Mouse (Mus musculus): ENCODE measurements around the gene Metap2. TPM values are rescaled to one million over a fixed set of nuclear protein-coding genes. Genes with fewer than 3 reads are reported as not detected.
"Not testable (repeated sequence)": the region's sequence is repeated elsewhere in the genome, so short reads cannot be mapped to it uniquely, and the experiment has no call there.

Gene Metap2
- polyA plus RNA-seq, 1 experiment from 2014 or later = 166 TPM

DNA sequence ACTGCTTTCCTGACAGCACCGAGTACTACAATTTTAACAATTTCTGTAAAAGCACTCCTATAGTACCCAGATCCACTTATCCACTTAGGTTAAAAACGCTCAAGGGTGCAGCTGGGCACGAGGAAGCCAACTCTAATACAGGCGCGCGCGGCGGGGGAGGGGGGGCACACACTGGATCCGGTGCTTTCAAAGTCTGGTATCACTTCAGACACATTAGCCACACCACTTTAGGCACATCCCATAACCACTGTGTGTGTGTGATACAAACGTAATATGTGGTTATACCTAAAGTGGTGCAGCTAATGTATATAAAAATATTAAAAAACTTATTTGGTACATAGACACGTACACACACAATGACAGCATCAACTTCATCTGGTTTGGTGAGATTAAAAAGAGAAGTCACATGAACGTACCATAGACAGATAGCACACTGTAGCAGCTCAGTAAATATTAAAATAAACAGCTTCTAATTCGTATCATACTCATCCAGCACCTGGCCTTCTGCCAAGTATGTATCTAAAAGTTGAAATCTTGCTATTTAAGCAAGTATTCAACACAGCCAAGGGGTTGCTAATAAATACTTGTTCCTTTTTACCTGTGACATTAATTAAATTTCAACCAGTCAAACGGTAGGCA lies 10.9 kb downstream of the Metap2 start:
- H3K4me1 ChIP-seq = peaks cover 21% of the 10 kb centered on the region

DNA sequence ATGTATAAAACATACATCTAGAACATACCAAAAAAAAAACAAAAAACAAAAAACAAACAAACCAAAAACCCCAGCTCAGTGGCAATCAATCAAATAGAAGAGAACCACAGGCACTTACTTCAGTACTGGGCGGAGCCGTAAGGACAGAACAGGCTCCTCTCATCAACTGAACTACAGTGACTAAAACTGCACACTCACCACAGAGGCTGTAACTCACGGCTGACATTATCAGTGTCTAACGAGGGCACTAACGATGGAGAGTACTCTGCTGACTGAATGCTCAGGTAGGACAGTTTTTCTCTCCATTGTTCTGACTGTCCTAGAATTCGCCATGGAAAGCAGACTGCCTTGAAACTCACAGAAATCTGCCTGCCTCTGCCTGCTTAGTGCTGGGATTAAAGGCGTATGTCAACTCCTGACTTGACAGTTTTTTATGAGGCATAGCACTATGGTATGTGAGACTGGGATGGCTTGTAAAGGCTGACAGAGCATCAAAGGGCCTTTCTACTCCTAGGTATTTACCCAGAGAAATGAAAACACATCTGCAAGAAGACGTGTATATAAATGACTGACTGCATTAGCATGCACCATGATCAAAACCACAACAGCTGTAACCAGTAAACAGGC lies 14.0 kb downstream of the Metap2 start:
- peaks cover 51% of the 10 kb centered on the region for H3K36me3 ChIP-seq
- no peak overlapping the region for H3K9ac ChIP-seq (replicated peaks)
- no peak overlapping the region for H3K4me3 ChIP-seq
- H3K9me3 ChIP-seq = no peaks in the 10 kb centered on the region
- no peak for ATAC-seq (replicated peaks)
- peaks cover 7% of the 10 kb centered on the region for H3K4me1 ChIP-seq
- no peak overlapping the region for H3K4me2 ChIP-seq (replicated peaks)
- WGBS = 75% methylated on average over 8 of the region's 8 CpGs
- no peaks in the 10 kb centered on the region for H3K27me3 ChIP-seq
- no peak overlapping the region for H3K27ac ChIP-seq (replicated peaks)

More for the DNA sequence above, 10.9 kb downstream of the Metap2 start:
- H3K4me3 ChIP-seq = no peak overlapping the region
- H3K4me2 ChIP-seq (replicated peaks) = no peak overlapping the region
- no peak for ATAC-seq (replicated peaks)
- no peaks in the 10 kb centered on the region for H3K27me3 ChIP-seq
- H3K9me3 ChIP-seq = no peaks in the 10 kb centered on the region
- no peak overlapping the region for H3K9ac ChIP-seq (replicated peaks)
- H3K36me3 ChIP-seq = peaks cover 34% of the 10 kb centered on the region
- 89% methylated on average over 14 of the region's 14 CpGs for WGBS
- H3K27ac ChIP-seq (replicated peaks) = no peak overlapping the region

DNA sequence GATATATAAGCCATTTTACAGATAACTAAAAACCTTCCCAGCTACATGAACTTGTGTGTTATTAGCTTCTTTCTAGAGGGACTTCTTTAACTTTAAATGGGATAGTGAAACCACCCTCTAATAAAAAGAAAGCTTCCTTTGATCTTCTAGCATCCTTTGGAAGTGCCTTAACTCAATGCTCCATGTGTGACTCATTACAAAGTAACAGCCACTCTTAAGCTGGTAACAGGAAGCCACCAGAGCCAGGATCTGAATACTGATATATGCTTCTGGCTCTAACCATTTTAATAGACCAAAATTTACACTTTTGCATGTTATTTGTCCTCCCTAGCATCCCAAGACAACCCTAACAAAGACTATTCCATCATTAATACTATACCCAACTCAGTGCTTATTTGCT lies 15.0 kb downstream of the Metap2 start:
- Histone ChIP-seq H3K9ac (replicated peaks) (no peak overlapping the region), H3K9me3 (no peaks in the 10 kb centered on the region), H3K4me2 (replicated peaks) (no peak overlapping the region), H3K36me3 (peaks cover 50% of the 10 kb centered on the region), H3K4me3 (no peak overlapping the region), H3K27me3 (no peaks in the 10 kb centered on the region), H3K4me1 (0 out of 2 replicates have a peak, but pooled peaks cover 3% of the 10 kb centered on the region), H3K27ac (replicated peaks) (no peak overlapping the region)
- ATAC-seq (replicated peaks) = no peak

DNA sequence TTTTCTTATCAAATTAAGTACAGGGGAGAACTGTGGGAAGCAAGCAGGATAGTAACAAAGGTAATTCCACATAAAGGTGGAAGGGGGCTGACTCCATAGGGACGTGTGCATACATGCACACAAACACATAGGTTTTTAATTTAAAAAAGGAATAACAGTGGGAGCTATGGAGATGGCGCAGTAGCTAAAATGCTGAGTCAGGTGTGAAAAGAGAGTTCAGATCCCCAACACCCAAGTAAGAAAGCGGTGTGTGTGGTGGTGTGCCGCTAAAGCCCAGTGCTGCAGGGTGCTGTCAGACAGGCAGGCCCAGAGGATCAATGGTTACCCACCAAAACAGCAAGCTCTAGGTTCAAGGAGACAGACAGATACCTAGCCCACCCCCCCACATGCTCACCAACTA lies 18.2 kb downstream of the Metap2 start:
- no peak overlapping the region for H3K27ac ChIP-seq (replicated peaks)
- 0 out of 2 replicates have a peak, but pooled peaks cover under 1% of the 10 kb centered on the region for H3K4me1 ChIP-seq
- no peaks in the 10 kb centered on the region for H3K27me3 ChIP-seq
- no peak overlapping the region for H3K9ac ChIP-seq (replicated peaks)
- 95% methylated on average over 4 of the region's 4 CpGs for WGBS
- H3K9me3 ChIP-seq = no peaks in the 10 kb centered on the region
- ATAC-seq (replicated peaks) = no peak
- H3K36me3 ChIP-seq = peaks cover 30% of the 10 kb centered on the region
- H3K4me2 ChIP-seq (replicated peaks) = no peak overlapping the region
- no peak overlapping the region for H3K4me3 ChIP-seq

DNA sequence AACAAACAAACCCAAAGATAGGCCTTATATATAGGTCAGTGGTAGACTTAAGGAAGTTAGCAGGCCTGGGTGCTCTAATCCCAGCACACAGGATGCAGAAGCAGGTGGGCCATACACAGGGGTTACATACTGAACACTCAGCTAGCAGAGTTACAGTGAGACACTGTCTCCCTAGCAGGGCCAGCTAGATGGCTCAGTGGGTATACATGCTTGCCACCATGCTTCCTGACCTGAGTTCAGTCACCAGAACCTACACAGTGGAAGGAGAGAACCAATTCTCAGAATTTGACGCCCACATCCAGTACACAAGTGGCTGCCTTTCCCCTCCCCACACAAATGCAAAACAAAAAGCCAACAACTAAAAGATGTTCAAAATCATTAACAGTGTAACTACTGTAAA lies 20.1 kb downstream of the Metap2 start:
- H3K27ac ChIP-seq (replicated peaks) = no peak overlapping the region
- no peak overlapping the region for H3K4me3 ChIP-seq
- no peak overlapping the region for H3K9ac ChIP-seq (replicated peaks)
- H3K9me3 ChIP-seq = no peaks in the 10 kb centered on the region
- no peak for ATAC-seq (replicated peaks)
- no peak overlapping the region for H3K4me2 ChIP-seq (replicated peaks)
- 92% methylated on average over 1 of the region's 1 CpGs for WGBS
- H3K36me3 ChIP-seq = peaks cover 28% of the 10 kb centered on the region
- no peaks in the 10 kb centered on the region for H3K27me3 ChIP-seq
- H3K4me1 ChIP-seq = no peaks in the 10 kb centered on the region

DNA sequence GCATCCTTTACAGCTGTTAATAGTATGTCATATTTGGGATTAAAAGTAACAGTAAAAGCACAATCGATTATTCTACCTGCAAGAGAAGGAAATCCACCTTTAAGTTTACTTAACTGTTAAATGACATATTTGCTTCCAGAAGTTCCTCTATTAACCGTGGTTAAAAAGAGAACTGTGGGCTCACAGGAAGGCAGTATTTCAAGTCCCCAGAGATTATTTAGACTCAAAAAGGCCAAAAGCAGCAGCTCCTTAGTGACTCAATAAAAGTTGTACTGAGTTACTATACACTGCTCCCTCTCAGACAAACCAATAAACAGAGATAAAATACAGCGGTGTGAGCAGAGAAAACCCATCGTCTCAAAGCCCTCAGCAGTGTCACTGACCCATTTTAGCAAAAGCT lies 28.0 kb downstream of the Metap2 start:
- H3K36me3 ChIP-seq = peaks cover 70% of the 10 kb centered on the region
- WGBS = 96% methylated on average over 4 of the region's 4 CpGs
- no peak overlapping the region for H3K4me2 ChIP-seq (replicated peaks)
- no peaks in the 10 kb centered on the region for H3K9me3 ChIP-seq
- H3K27me3 ChIP-seq = no peaks in the 10 kb centered on the region
- no peak for ATAC-seq (replicated peaks)
- no peaks in the 10 kb centered on the region for H3K4me1 ChIP-seq
- H3K9ac ChIP-seq (replicated peaks) = no peak overlapping the region
- no peak overlapping the region for H3K27ac ChIP-seq (replicated peaks)
- no peak overlapping the region for H3K4me3 ChIP-seq

DNA sequence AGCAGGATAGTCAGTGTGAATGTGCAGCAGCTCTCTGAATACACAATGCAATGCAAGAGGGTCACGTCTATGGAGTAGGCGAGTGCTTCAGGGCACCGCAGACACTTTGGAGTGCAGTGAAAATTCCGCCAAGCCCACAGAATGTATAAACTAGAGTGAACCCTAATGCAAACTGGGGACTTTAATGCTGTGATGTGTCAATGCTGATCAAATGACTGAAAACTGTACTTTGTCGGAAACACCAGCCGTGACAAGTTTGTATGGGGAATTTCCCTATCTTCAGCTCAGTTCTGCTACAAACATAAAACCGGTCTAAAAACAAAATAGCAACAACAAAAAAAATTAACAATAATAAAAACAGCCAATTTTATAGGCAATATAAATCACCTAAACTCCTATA lies 28.5 kb downstream of the Metap2 start:
- Histone ChIP-seq H3K27ac (replicated peaks) (no peak overlapping the region), H3K27me3 (no peaks in the 10 kb centered on the region), H3K36me3 (peaks cover 71% of the 10 kb centered on the region), H3K4me1 (no peaks in the 10 kb centered on the region), H3K9me3 (no peaks in the 10 kb centered on the region), H3K4me3 (no peak overlapping the region), H3K4me2 (replicated peaks) (no peak overlapping the region), H3K9ac (replicated peaks) (no peak overlapping the region)
- WGBS = 91% methylated on average over 7 of the region's 7 CpGs
- ATAC-seq (replicated peaks) = no peak

DNA sequence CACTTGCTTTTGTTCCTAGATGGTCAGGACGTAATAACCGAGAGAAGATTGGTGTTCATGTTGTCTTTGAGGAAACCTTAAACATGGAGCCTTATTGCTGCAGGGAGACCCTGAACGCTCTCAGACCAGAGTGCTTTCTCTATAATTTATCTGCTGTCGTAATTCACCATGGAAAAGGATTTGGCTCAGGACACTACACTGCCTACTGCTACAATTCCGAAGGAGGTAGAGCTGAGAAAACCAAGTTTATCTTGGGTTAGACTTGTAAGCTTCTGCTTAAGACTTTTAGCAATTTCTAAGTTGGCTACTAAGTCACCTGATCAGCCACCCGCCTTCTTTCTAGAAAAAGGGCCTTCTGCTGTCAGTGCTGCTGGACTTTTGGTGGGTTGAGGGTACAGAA lies 40.8 kb downstream of the Metap2 start:
- H3K27me3 ChIP-seq = no peaks in the 10 kb centered on the region
- H3K27ac ChIP-seq (replicated peaks) = no peak overlapping the region
- no peaks in the 10 kb centered on the region for H3K4me1 ChIP-seq
- no peak overlapping the region for H3K4me3 ChIP-seq
- no peaks in the 10 kb centered on the region for H3K9me3 ChIP-seq
- 93% methylated on average over 6 of the region's 6 CpGs for WGBS
- H3K36me3 ChIP-seq = peaks cover 21% of the 10 kb centered on the region
- no peak overlapping the region for H3K9ac ChIP-seq (replicated peaks)
- no peak overlapping the region for H3K4me2 ChIP-seq (replicated peaks)
- ATAC-seq (replicated peaks) = no peak

DNA sequence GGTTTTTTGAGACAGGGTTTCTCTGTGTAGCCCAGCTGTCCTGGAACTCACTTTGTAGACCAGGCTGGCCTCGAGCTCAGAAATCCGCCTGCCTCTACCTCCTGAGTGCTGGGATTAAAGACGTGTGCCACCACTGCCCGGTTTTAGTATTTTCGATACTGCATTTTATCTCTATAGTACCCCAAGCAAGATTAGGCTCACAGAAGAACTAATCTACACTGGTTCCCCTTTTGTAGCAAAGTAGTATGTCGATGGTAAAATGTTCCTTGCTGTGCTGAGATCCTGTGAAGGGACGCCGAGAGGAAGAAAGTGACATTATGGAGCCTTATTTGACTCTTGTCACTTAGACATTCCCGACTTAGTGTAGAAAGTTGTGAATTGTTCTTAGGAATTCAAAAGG lies 41.8 kb downstream of the Metap2 start:
- no peaks in the 10 kb centered on the region for H3K9me3 ChIP-seq
- H3K27ac ChIP-seq (replicated peaks) = no peak overlapping the region
- no peaks in the 10 kb centered on the region for H3K27me3 ChIP-seq
- ATAC-seq (replicated peaks) = no peak
- H3K4me1 ChIP-seq = no peaks in the 10 kb centered on the region
- no peak overlapping the region for H3K4me2 ChIP-seq (replicated peaks)
- H3K9ac ChIP-seq (replicated peaks) = no peak overlapping the region
- H3K4me3 ChIP-seq = no peak overlapping the region
- H3K36me3 ChIP-seq = peaks cover 12% of the 10 kb centered on the region
- WGBS = 91% methylated on average over 9 of the region's 9 CpGs

DNA sequence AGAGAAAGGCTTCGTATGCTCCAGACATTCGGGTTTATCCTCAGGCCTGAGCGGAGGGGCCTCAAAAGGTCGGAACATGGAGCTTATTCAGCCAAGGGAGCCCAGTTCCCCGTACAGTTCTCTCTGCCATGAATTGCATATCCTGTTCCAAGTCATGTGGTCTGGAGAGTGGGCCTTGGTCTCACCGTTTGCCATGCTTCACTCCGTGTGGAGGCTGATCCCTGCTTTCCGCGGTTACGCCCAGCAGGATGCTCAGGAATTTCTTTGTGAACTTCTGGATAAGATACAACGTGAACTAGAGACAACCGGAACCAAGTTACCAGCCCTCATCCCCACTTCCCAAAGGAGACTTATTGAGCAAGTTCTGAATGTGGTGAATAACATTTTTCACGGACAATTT lies 50.2 kb downstream of the Metap2 start:
- 97% methylated on average over 13 of the region's 13 CpGs for WGBS
- Histone ChIP-seq H3K9ac (replicated peaks) (no peak overlapping the region), H3K27me3 (no peaks in the 10 kb centered on the region), H3K4me3 (no peak overlapping the region), H3K9me3 (no peaks in the 10 kb centered on the region), H3K36me3 (no peaks in the 10 kb centered on the region), H3K4me2 (replicated peaks) (no peak overlapping the region), H3K27ac (replicated peaks) (no peak overlapping the region), H3K4me1 (no peaks in the 10 kb centered on the region)
- no peak for ATAC-seq (replicated peaks)

DNA sequence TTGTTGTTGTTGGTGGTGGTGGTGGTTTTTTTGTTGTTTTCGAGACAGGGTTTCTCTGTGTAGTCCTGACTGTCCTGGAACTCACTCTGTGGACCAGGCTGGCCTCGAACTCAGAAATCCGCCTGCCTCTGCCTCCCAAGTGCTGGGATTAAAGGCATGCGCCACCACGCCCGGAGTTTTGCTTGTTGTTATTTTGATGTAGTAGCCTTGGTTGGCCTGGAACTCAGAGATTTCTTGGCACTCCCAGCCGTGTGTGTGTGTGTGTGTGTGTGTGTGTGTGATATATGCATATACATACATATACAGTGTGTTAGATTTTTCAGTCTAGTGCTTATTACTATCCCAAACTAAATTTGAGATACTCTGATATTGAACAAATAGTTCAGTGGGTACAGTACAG lies 61.8 kb downstream of the Metap2 start:
- H3K4me2 ChIP-seq (replicated peaks); H3K4me3 ChIP-seq; H3K9me3 ChIP-seq; ATAC-seq (replicated peaks); H3K9ac ChIP-seq (replicated peaks); H3K27ac ChIP-seq (replicated peaks); H3K36me3 ChIP-seq: not testable (repeated sequence)
- H3K4me1 ChIP-seq = peaks cover 28% of the 10 kb centered on the region
- H3K27me3 ChIP-seq = peaks cover 30% of the 10 kb centered on the region
- WGBS = 84% methylated on average over 7 of the region's 7 CpGs

DNA sequence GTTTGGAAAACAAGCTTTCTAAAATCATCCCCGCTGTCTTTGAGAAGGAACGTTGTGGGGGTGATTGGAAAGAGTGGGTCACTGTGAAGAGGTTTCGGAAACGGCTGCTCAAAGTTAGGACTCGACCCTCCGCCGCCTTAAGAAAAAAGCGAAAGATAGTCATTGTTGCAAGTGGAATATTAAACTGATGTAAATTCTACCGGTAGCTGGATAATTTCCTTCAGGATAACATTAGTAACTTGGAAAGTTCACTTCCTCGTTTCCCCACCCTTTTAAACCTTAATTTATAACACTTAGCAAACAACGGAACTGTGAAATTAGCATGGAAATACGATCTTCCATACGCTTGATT lies 62.5 kb downstream of the Metap2 start:
- Histone ChIP-seq H3K9ac (replicated peaks) (peak overlapping the region; percentile 42), H3K4me3 (peak overlapping the region; percentile 60), H3K27ac (replicated peaks) (no peak overlapping the region), H3K36me3 (no peaks in the 10 kb centered on the region), H3K4me2 (replicated peaks) (peak overlapping the region; percentile 96), H3K4me1 (peaks cover 28% of the 10 kb centered on the region), H3K27me3 (peaks cover 34% of the 10 kb centered on the region), H3K9me3 (no peaks in the 10 kb centered on the region)
- WGBS = 2% methylated on average over 13 of the region's 13 CpGs
- ATAC-seq (replicated peaks) = no peak

Measured in forebrain, embryonic 15.5 days (tissue).